Mouse (Mus musculus): ENCODE data around the gene Bcor. TPM values are rescaled to one million over a fixed set of nuclear protein-coding genes. Genes with fewer than 3 reads are reported as not detected.

Bcor gene
- polyA plus RNA-seq, 1 experiment from 2014 or later: 13.0 TPM

- Histone ChIP-seq H3K4me3 (no peak overlapping the region), H3K27me3 (peaks cover 39% of the 10 kb centered on the region), H3K27ac (replicated peaks) (no peak overlapping the region), H3K36me3 (no peaks in the 10 kb centered on the region), H3K9me3 (no peaks in the 10 kb centered on the region), H3K9ac (no peak overlapping the region), H3K4me1 (replicated peaks) (peaks cover 13% of the 10 kb centered on the region), H3K4me2 (no peak overlapping the region)
- WGBS: 64% methylated on average over 5 of the region's 5 CpGs
- ATAC-seq (ENCODE audit: low FRiP score, low read depth): no peak
These were observed 17.3 kb downstream of the Bcor start for GRCm38 (mm10) chrX:12142832-12143231.

GRCm38 (mm10) chrX:12140086-12140740 is 19.9 kb downstream of the Bcor start:
- ATAC-seq (ENCODE audit: low FRiP score, low read depth): no peak

GRCm38 (mm10) chrX:12138266-12138665 is 21.9 kb downstream of the Bcor start:
- no peak overlapping the region for H3K9ac ChIP-seq
- no peaks in the 10 kb centered on the region for H3K36me3 ChIP-seq
- H3K4me1 ChIP-seq (replicated peaks): peaks cover 45% of the 10 kb centered on the region
- no peak overlapping the region for H3K4me3 ChIP-seq
- ATAC-seq (ENCODE audit: low FRiP score, low read depth): no peak
- no peak overlapping the region for H3K4me2 ChIP-seq
- 23% methylated on average over 7 of the region's 7 CpGs for WGBS
- no peaks in the 10 kb centered on the region for H3K9me3 ChIP-seq
- peaks cover 44% of the 10 kb centered on the region for H3K27me3 ChIP-seq
- H3K27ac ChIP-seq (replicated peaks): no peak overlapping the region

More at GRCm38 (mm10) chrX:12140086-12140740, 19.9 kb downstream of the Bcor start:
- Histone ChIP-seq H3K36me3 (no peaks in the 10 kb centered on the region), H3K9me3 (no peaks in the 10 kb centered on the region), H3K4me1 (replicated peaks) (peaks cover 25% of the 10 kb centered on the region), H3K27ac (replicated peaks) (peak overlapping the region; percentile 42; the same call in 1 of the 2 replicates), H3K9ac (peak overlapping the region; percentile 27; the same call in 1 of the 2 replicates), H3K27me3 (peaks cover 40% of the 10 kb centered on the region), H3K4me2 (peak overlapping the region; percentile 60), H3K4me3 (peak overlapping the region; percentile 32)
- WGBS: 3% methylated on average over 45 of the region's 51 CpGs

GRCm38 (mm10) chrX:12137121-12137521 is 23.0 kb downstream of the Bcor start:
- no peaks in the 10 kb centered on the region for H3K36me3 ChIP-seq
- peaks cover 44% of the 10 kb centered on the region for H3K27me3 ChIP-seq
- WGBS: under 1% methylated on average over 18 of the region's 25 CpGs
- peak overlapping the region; percentile 63 for H3K4me2 ChIP-seq
- peak overlapping the region; percentile 37 for H3K4me3 ChIP-seq
- H3K27ac ChIP-seq (replicated peaks): peak overlapping the region; percentile 83
- peak overlapping the region; percentile 54 for H3K9ac ChIP-seq
- ATAC-seq (ENCODE audit: low FRiP score, low read depth): peak; percentile 15; the same call in 1 of the 2 replicates
- H3K4me1 ChIP-seq (replicated peaks): peaks cover 47% of the 10 kb centered on the region
- no peaks in the 10 kb centered on the region for H3K9me3 ChIP-seq

GRCm38 (mm10) chrX:12136261-12137101 is 23.7 kb downstream of the Bcor start:
- H3K9ac ChIP-seq: peak overlapping the region; percentile 54
- H3K9me3 ChIP-seq: no peaks in the 10 kb centered on the region
- peaks cover 41% of the 10 kb centered on the region for H3K27me3 ChIP-seq
- peaks cover 47% of the 10 kb centered on the region for H3K4me1 ChIP-seq (replicated peaks)
- 5% methylated on average over 47 of the region's 50 CpGs for WGBS
- peak overlapping the region; percentile 83 for H3K27ac ChIP-seq (replicated peaks)
- ATAC-seq (ENCODE audit: low FRiP score, low read depth): no peak
- H3K36me3 ChIP-seq: no peaks in the 10 kb centered on the region
- peak overlapping the region; percentile 37 for H3K4me3 ChIP-seq
- peak overlapping the region; percentile 63 for H3K4me2 ChIP-seq

- Histone ChIP-seq H3K4me3 (peak overlapping the region; percentile 37), H3K9ac (peak overlapping the region; percentile 54), H3K9me3 (no peaks in the 10 kb centered on the region), H3K27me3 (peaks cover 46% of the 10 kb centered on the region), H3K4me2 (peak overlapping the region; percentile 63), H3K36me3 (no peaks in the 10 kb centered on the region), H3K4me1 (replicated peaks) (peaks cover 49% of the 10 kb centered on the region), H3K27ac (replicated peaks) (peak overlapping the region; percentile 83)
- WGBS: 6% methylated on average over 47 of the region's 75 CpGs
- peak; percentile 66 for ATAC-seq (ENCODE audit: low FRiP score, low read depth)
These were observed 24.7 kb downstream of the Bcor start for GRCm38 (mm10) chrX:12135121-12136111.

GRCm38 (mm10) chrX:12134541-12134940 is 25.6 kb downstream of the Bcor start:
- Histone ChIP-seq H3K36me3 (no peaks in the 10 kb centered on the region), H3K9ac (no peak overlapping the region), H3K27me3 (peaks cover 45% of the 10 kb centered on the region), H3K4me3 (peak overlapping the region; percentile 37; the same call in 1 of the 2 replicates), H3K4me2 (peak overlapping the region; percentile 63), H3K27ac (replicated peaks) (no peak overlapping the region; the same call in 1 of the 2 replicates), H3K9me3 (no peaks in the 10 kb centered on the region), H3K4me1 (replicated peaks) (peaks cover 43% of the 10 kb centered on the region)
- ATAC-seq (ENCODE audit: low FRiP score, low read depth): no peak; the same call in 1 of the 2 replicates
- WGBS: 8% methylated on average over 19 of the region's 19 CpGs

- ATAC-seq (ENCODE audit: low FRiP score, low read depth): no peak
- no peak overlapping the region for H3K27ac ChIP-seq (replicated peaks)
- 8% methylated on average over 17 of the region's 21 CpGs for WGBS
- peak overlapping the region; percentile 63 for H3K4me2 ChIP-seq
- H3K4me3 ChIP-seq: peak overlapping the region; percentile 27
- no peaks in the 10 kb centered on the region for H3K36me3 ChIP-seq
- H3K9ac ChIP-seq: no peak overlapping the region
- no peaks in the 10 kb centered on the region for H3K9me3 ChIP-seq
- H3K4me1 ChIP-seq (replicated peaks): peaks cover 46% of the 10 kb centered on the region
- peaks cover 47% of the 10 kb centered on the region for H3K27me3 ChIP-seq
These were observed 26.2 kb downstream of the Bcor start for GRCm38 (mm10) chrX:12133836-12134431.

- no peak for ATAC-seq (ENCODE audit: low FRiP score, low read depth)
- peak overlapping the region; percentile 63 for H3K4me2 ChIP-seq
- H3K9ac ChIP-seq: peak overlapping the region; percentile 19; the same call in 1 of the 2 replicates
- WGBS: 2% methylated on average over 38 of the region's 49 CpGs
- peak overlapping the region; percentile 27 for H3K4me3 ChIP-seq
- H3K27ac ChIP-seq (replicated peaks): no peak overlapping the region
- no peaks in the 10 kb centered on the region for H3K9me3 ChIP-seq
- no peaks in the 10 kb centered on the region for H3K36me3 ChIP-seq
- peaks cover 51% of the 10 kb centered on the region for H3K4me1 ChIP-seq (replicated peaks)
- H3K27me3 ChIP-seq: peaks cover 50% of the 10 kb centered on the region
These were observed 26.8 kb downstream of the Bcor start for GRCm38 (mm10) chrX:12133178-12133835.

- H3K36me3 ChIP-seq: no peaks in the 10 kb centered on the region
- peaks cover 45% of the 10 kb centered on the region for H3K4me1 ChIP-seq (replicated peaks)
- no peak overlapping the region for H3K4me2 ChIP-seq
- H3K9ac ChIP-seq: no peak overlapping the region
- H3K27ac ChIP-seq (replicated peaks): no peak overlapping the region
- no peak overlapping the region for H3K4me3 ChIP-seq
- WGBS: 47% methylated on average over 8 of the region's 8 CpGs
- no peaks in the 10 kb centered on the region for H3K9me3 ChIP-seq
- peaks cover 48% of the 10 kb centered on the region for H3K27me3 ChIP-seq
- no peak for ATAC-seq (ENCODE audit: low FRiP score, low read depth)
These were observed 27.5 kb downstream of the Bcor start for GRCm38 (mm10) chrX:12132541-12133177.

Measured in hindbrain, embryonic 15.5 days (tissue).